Mouse (Mus musculus) adrenal gland, postnatal 4 days (tissue): ENCODE results near the gene Kncn. TPM values are rescaled to one million over a fixed set of nuclear protein-coding genes. Genes with fewer than 3 reads are reported as not detected.
A peak's percentile ranks its signal among the peaks of the same experiment; 100 is the strongest.

ENCODE experiments used
- DNase-seq, 2 experiments: peaks; one replicate each; pipeline ENCODE4 v3.0.0; 2021 to 2022; ENCODE audit warnings: low spot score in 2 of 2, mixed read lengths in 2 of 2
- long read RNA-seq, 2 experiments: library from polyadenylated mRNA; stranded (forward); transcript quantifications; one replicate each; pipeline ENCODE4 v2.0.0; 2021
- total RNA-seq, 2 experiments: library from RNA; stranded (reverse); gene quantifications; 2 replicates each; pipeline ENCODE4 v1.2.3; 2021

Kncn gene
- total RNA-seq: not detected
- long read RNA-seq, experiment 1: 0 reads
- long read RNA-seq, experiment 2: 0 reads

GRCm38 (mm10) chr4:115884022-115884421, at the start of gene Kncn:
Kncn (plus strand) TSS chr4:115884400.
- DNase-seq: no peak

- DNase-seq: no peak
These were observed 48.6 kb upstream of the Kncn start for GRCm38 (mm10) chr4:115835576-115835975.

GRCm38 (mm10) chr4:115838196-115838595, 46.0 kb upstream of the Kncn start:
- DNase-seq: no peak

- peak; percentile 83 to 87 for DNase-seq
These were observed 45.2 kb upstream of the Kncn start, which contains the start of gene Mknk1 for GRCm38 (mm10) chr4:115838696-115839641. Mknk1 (plus strand) TSS chr4:115839198.

DNA sequence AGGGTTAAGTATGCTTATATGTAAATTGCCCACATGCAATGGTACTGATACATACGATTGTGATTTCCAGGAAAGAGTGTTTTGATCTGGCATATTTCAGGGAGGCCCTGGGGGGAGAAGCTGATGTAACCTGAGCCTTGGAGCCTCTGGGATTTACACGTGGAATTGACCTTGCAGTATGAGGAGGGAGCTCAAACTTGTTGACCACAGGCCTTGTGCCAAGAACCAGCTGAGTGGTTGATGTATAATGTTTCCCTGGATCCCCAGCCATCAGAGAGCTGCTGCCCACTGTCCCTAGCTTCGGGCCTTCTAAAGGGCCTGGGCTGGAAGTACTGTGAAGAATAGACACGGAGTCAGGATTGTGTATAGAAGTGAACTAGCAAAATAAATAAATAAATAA, 44.2 kb upstream of the Kncn start:
- no peak for DNase-seq

DNA sequence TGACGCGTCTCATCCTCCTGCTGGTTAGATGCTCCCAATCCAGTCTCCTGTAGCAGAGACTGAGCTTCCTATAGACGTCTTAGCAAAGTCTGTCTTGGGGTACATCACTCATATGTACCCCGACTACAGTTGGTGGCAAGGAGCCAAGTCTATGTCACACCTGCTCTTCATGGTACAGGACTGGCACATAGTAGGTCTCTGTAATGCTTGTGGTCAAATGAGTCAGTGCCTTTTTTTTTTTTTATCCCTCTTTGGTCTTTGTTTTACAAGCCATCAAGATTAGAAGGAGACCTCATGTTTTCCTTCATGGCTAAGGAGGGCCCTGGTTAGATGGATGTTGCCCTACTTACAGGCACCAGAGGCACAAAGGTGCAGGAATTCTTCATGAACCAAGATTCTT, 43.4 kb upstream of the Kncn start:
- no peak for DNase-seq

- no peak for DNase-seq
These were observed 37.5 kb upstream of the Kncn start for GRCm38 (mm10) chr4:115846656-115847055.

- no peak for DNase-seq
These were observed 36.8 kb upstream of the Kncn start for GRCm38 (mm10) chr4:115847377-115847776.

DNA sequence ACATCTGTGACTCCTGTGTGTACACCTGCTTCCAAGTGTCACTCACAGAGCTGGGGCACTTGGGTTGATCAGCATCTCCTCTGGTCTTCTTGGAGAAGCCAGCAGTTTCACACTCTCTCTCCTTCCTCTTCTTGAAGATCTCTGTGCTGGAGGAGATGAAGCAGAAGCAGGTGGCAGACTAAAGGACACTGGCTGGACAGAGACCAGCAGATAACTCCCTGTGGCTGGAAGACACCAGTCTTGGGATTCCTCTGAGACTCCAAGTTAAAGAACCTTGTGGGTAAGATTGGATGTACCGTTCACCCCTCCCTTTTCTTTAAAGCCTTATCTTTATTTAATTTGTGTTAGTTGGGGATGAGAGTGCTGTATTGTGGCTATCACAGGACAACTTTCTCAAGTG, 36.1 kb upstream of the Kncn start:
- DNase-seq: no peak

DNA sequence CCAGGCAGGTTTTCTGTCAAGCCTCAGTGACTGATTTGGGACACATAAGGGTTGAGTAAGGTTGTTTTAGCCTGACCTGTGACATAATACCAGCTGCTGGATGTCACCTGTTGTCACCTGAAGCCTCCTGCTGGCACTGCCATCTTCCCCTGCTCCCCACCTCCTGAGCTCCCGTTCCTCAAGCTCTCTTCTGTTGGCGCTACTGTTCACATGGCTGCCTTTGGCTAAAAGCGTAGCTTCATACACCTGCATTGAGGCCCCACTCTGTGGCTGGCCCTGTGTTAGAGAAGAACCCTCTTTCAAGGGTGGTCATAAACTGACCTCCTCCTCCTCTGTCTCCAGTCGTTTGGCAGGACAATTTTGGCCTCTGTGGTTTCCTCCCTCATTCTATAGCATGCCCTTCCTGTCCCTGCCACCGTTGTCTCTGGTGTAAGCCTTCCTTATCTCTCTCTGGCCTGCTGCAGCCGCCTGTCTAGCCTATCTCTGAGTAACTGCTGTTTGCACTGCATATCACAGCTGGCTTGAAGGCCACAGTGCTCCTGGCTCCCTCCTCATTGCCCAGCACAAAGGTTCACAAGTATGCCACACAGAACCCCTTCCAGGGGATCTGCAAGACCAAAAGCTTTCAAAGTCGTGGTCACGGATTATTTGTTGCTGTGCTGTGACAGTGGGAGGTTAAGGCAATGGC, 35.1 kb upstream of the Kncn start:
- no peak for DNase-seq

- no peak for DNase-seq
These were observed 34.1 kb upstream of the Kncn start for GRCm38 (mm10) chr4:115850111-115850510.

GRCm38 (mm10) chr4:115850631-115851030, 33.6 kb upstream of the Kncn start:
- no peak for DNase-seq

GRCm38 (mm10) chr4:115851569-115851968, 32.6 kb upstream of the Kncn start:
- no peak for DNase-seq

GRCm38 (mm10) chr4:115855100-115855499, 29.1 kb upstream of the Kncn start:
- no peak for DNase-seq

GRCm38 (mm10) chr4:115855609-115856008, 28.6 kb upstream of the Kncn start:
- DNase-seq: no peak

- no peak for DNase-seq
These were observed 27.9 kb upstream of the Kncn start for GRCm38 (mm10) chr4:115856282-115856681.

GRCm38 (mm10) chr4:115857293-115857883, 26.8 kb upstream of the Kncn start:
- no peak for DNase-seq

DNA sequence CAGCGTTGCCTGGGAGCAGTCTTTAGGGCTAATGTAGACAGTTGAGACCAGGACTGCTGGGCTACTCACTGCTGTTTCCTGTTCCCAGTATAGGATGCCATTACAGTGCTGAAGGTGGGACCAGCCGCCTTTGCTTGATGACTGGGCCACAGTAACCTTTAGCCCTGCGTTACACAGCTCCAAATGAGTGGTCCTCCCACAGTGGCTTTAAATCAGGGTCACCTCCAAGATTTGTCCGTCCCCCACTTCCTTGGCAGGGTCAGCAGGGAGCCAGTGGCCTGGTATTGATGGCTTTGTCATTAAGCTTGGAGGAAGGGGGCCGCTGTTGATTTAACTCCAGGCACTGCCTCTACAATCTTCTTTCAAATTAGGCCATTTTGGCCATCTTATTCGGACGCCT, 20.8 kb upstream of the Kncn start:
- no peak for DNase-seq

DNA sequence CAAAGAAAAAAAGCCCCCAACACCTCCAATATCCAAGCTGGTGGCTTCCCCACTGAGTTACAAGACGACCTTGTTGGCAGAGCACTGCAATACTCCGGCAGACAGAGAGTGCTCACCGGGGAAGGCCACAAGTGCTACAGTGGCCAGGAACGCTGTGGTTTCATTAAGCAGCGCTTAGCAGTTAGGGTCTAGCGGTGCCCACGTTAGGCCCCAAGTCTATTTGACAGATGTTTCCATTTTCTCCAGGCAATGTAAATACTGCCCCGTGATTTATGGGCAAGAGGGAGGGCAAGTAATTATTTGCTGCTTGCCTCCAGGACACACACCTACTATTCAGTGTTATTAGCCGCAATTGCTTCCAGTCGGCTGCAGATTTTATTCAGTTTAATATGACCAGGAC, 20.3 kb upstream of the Kncn start:
- no peak for DNase-seq

DNA sequence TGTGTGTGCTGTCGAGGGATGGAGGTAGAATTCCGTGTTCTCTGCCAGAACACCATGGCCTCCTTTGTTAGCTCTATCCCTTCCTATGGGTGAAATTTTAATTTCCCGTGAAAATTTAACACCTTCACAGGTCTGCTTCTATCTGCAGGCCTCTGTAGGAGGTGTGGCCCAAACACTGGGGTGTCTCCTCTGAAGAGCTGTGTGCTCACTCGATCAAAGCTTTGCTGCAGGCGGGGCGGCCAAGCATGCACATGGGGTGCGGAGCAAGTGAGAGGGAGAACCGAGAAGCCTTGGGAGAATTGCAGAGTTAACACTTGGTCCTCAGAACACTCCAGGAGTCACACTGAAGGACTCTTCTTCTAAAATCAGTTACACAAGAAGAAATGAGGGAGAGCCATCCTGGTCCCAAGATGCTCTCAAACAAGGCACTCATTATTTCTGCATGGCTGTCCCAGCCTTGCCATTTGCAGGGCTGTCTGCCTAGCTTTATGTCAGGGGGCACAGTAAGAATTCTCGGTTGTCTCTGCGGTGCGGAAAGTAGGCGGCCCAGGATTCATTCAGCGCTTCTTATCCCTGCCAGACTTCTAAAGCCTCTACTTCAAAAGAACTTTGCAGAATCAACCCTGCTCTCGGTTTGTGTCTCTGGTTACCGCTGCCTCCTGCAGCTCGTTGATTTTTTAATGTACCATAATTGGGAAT, 14.5 kb upstream of the Kncn start:
- DNase-seq: no peak

- DNase-seq: no peak
These were observed 11.0 kb upstream of the Kncn start for GRCm38 (mm10) chr4:115873231-115873630.
